In the genomic region with DNA sequence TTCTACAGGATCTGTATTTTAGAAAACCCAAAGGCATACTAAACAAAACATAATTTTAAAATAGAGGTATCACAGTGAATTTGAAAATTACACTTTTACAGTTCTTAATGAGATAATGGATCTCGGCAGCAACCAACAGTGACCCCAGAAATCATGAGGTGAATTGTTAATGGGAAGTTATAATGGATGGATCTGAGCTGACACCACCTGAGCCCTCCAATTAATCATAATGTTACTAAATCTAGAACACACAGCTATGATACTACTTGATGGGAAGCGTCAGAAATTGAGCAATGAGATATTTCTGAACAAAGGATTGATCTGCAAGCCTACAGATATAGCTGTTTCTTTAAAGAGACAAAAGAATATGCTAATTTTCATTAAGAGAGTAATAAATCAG, we compare ENCODE assay signal across 27 mouse cellular contexts.
A peak's percentile ranks its signal among the peaks of the same experiment; 100 is the strongest.
DNase-seq lines count a peak whose midpoint lies in the region; ATAC-seq and TF ChIP-seq lines count a peak whose summit lies in the region.
"Had no signal": no experiment of that assay in that cellular context is flagged by ENCODE, and none has a peak within 500 bp of the region (broad histone marks: within the 10 kb centered on the region; RNA-seq: fewer than 3 reads in every experiment).

No protein-coding gene starts in this region.

- no peak overlapping the region for H3K27ac ChIP-seq in forebrain, embryonic 12.5 days
- no peak overlapping the region for H3K27ac ChIP-seq in forebrain, postnatal 0 days (ENCODE audit: low read depth, low read length)
- H3K27ac ChIP-seq in hindbrain, embryonic 13.5 days = no peak overlapping the region
- H3K27ac ChIP-seq in hindbrain, postnatal 0 days = no peak overlapping the region
- H3K27ac ChIP-seq in neural tube, embryonic 12.5 days = no peak overlapping the region
- H3K27ac ChIP-seq in neural tube, embryonic 13.5 days (replicated peaks) = peak overlapping the region; percentile 13; the same call in 1 of the 2 replicates
- H3K27ac ChIP-seq: embryonic facial prominence, embryonic 13.5 days; heart, adult 2 months; liver, embryonic 14.5 days; macrophage; stomach, embryonic 15.5 days had no signal

- no peak overlapping the region for H3K4me3 ChIP-seq in forebrain, embryonic 12.5 days (replicated peaks)
- no peak overlapping the region for H3K4me3 ChIP-seq in forebrain, postnatal 0 days (ENCODE audit: low read depth, low read length)
- H3K4me3 ChIP-seq in hindbrain, embryonic 13.5 days = no peak overlapping the region
- no peak overlapping the region for H3K4me3 ChIP-seq in hindbrain, postnatal 0 days (ENCODE audit: low read length)
- H3K4me3 ChIP-seq in neural tube, embryonic 12.5 days = no peak overlapping the region
- no peak overlapping the region for H3K4me3 ChIP-seq in neural tube, embryonic 13.5 days
- H3K4me3 ChIP-seq: embryonic facial prominence, embryonic 13.5 days; heart, adult 2 months; heart, embryonic 12.5 days; myocyte; stomach, embryonic 15.5 days had no signal

- TF ChIP-seq CTCF in forebrain, postnatal 0 days (IDR thresholded peaks at IDR 0.05; ENCODE audit: low read depth) = no peak
- no peak for TF ChIP-seq CTCF in hindbrain, postnatal 0 days (IDR thresholded peaks at IDR 0.05; ENCODE audit: low read depth)

- no peak for DNase-seq in forebrain, postnatal 0 days
- DNase-seq in hindbrain, postnatal 0 days (ENCODE audit: low spot score) = no peak
- no peak for DNase-seq in neural tube, embryonic 10.5 days (ENCODE audit: extremely low spot score, low spot score)
- no peak for DNase-seq in layer of hippocampus, postnatal 10 days (ENCODE audit: low spot score in 2 of 2)
- DNase-seq: adrenal gland, adult 8-10 months; cerebellum, adult 11 months; cerebellum, adult 9-10 months; cerebellum, postnatal 36 days; heart, adult 2 months; heart, postnatal 4 days; kidney, adult 11 months; kidney, postnatal 14 days; liver; lung, adult 2 months; lung, postnatal 10 days had no signal

- 69% methylated on average over 2 of the region's 2 CpGs for WGBS in forebrain, embryonic 12.5 days
- WGBS in forebrain, postnatal 0 days = 65% methylated on average over 2 of the region's 2 CpGs
- WGBS in hindbrain, embryonic 13.5 days = 26% methylated on average over 2 of the region's 2 CpGs
- WGBS in hindbrain, postnatal 0 days = 63% methylated on average over 2 of the region's 2 CpGs
- WGBS in neural tube, embryonic 12.5 days = 51% methylated on average over 2 of the region's 2 CpGs
- 34% methylated on average over 2 of the region's 2 CpGs for WGBS in neural tube, embryonic 13.5 days

- no peak overlapping the region for H3K4me2 ChIP-seq in forebrain, embryonic 12.5 days
- no peak overlapping the region for H3K4me2 ChIP-seq in forebrain, postnatal 0 days (ENCODE audit: low read depth)
- H3K4me2 ChIP-seq in hindbrain, embryonic 13.5 days = no peak overlapping the region
- H3K4me2 ChIP-seq in hindbrain, postnatal 0 days (ENCODE audit: low read depth, low read length) = no peak overlapping the region
- no peak overlapping the region for H3K4me2 ChIP-seq in neural tube, embryonic 12.5 days (replicated peaks)
- H3K4me2 ChIP-seq in neural tube, embryonic 13.5 days = no peak overlapping the region
- H3K4me2 ChIP-seq: embryonic facial prominence, embryonic 13.5 days; heart, embryonic 12.5 days; stomach, embryonic 15.5 days had no signal

- no peaks in the 10 kb centered on the region for H3K36me3 ChIP-seq in forebrain, embryonic 12.5 days (replicated peaks)
- no peaks in the 10 kb centered on the region for H3K36me3 ChIP-seq in forebrain, postnatal 0 days (ENCODE audit: insufficient read depth)
- no peaks in the 10 kb centered on the region for H3K36me3 ChIP-seq in hindbrain, embryonic 13.5 days
- H3K36me3 ChIP-seq in hindbrain, postnatal 0 days (ENCODE audit: insufficient read depth, low read length) = no peaks in the 10 kb centered on the region
- H3K36me3 ChIP-seq in neural tube, embryonic 12.5 days = no peaks in the 10 kb centered on the region
- no peaks in the 10 kb centered on the region for H3K36me3 ChIP-seq in neural tube, embryonic 13.5 days
- H3K36me3 ChIP-seq: embryonic facial prominence, embryonic 13.5 days; G1E; heart, embryonic 12.5 days; stomach, embryonic 15.5 days had no signal

- H3K9ac ChIP-seq in forebrain, embryonic 12.5 days = no peak overlapping the region
- no peak overlapping the region for H3K9ac ChIP-seq in forebrain, postnatal 0 days
- H3K9ac ChIP-seq in hindbrain, embryonic 13.5 days = no peak overlapping the region
- H3K9ac ChIP-seq in hindbrain, postnatal 0 days (replicated peaks; ENCODE audit: low read length) = no peak overlapping the region
- no peak overlapping the region for H3K9ac ChIP-seq in neural tube, embryonic 12.5 days
- no peak overlapping the region for H3K9ac ChIP-seq in neural tube, embryonic 13.5 days
- H3K9ac ChIP-seq: embryonic facial prominence, embryonic 13.5 days; heart, embryonic 12.5 days; liver, embryonic 14.5 days; stomach, embryonic 15.5 days had no signal

- no peaks in the 10 kb centered on the region for H3K4me1 ChIP-seq in forebrain, embryonic 12.5 days
- H3K4me1 ChIP-seq in forebrain, postnatal 0 days (ENCODE audit: insufficient read depth) = no peaks in the 10 kb centered on the region
- peaks cover 8% of the 10 kb centered on the region; the same call in 1 of the 2 replicates for H3K4me1 ChIP-seq in hindbrain, embryonic 13.5 days (replicated peaks)
- H3K4me1 ChIP-seq in hindbrain, postnatal 0 days (ENCODE audit: insufficient read depth, low read length) = no peaks in the 10 kb centered on the region
- no peaks in the 10 kb centered on the region for H3K4me1 ChIP-seq in neural tube, embryonic 12.5 days
- H3K4me1 ChIP-seq in neural tube, embryonic 13.5 days (replicated peaks) = peaks cover 13% of the 10 kb centered on the region; the same call in 1 of the 2 replicates
- H3K4me1 ChIP-seq: heart, embryonic 12.5 days; stomach, embryonic 15.5 days had no signal

- ATAC-seq in forebrain, embryonic 12.5 days (ENCODE audit: low FRiP score) = peak; percentile 67; the same call in 1 of the 2 replicates
- ATAC-seq in forebrain, postnatal 0 days = no peak
- peak; percentile 58; the same call in 1 of the 2 replicates for ATAC-seq in hindbrain, embryonic 13.5 days (ENCODE audit: low FRiP score)
- ATAC-seq in hindbrain, postnatal 0 days = no peak
- ATAC-seq in neural tube, embryonic 12.5 days (ENCODE audit: low FRiP score, low read depth) = peak; percentile 30; the same call in 1 of the 2 replicates
- no peak for ATAC-seq in neural tube, embryonic 13.5 days (ENCODE audit: low read depth)
- ATAC-seq: inflammation-experienced regulatory T-cells, adult 6 months had no signal

- no peaks in the 10 kb centered on the region for H3K27me3 ChIP-seq in forebrain, embryonic 12.5 days
- H3K27me3 ChIP-seq in forebrain, postnatal 0 days (ENCODE audit: insufficient read depth, low read length) = no peaks in the 10 kb centered on the region
- no peaks in the 10 kb centered on the region for H3K27me3 ChIP-seq in hindbrain, embryonic 13.5 days
- no peaks in the 10 kb centered on the region for H3K27me3 ChIP-seq in hindbrain, postnatal 0 days (ENCODE audit: insufficient read depth, low read length)
- H3K27me3 ChIP-seq in neural tube, embryonic 12.5 days (replicated peaks) = no peaks in the 10 kb centered on the region
- no peaks in the 10 kb centered on the region for H3K27me3 ChIP-seq in neural tube, embryonic 13.5 days
- H3K27me3 ChIP-seq: embryonic facial prominence, embryonic 13.5 days; heart, embryonic 12.5 days; stomach, embryonic 15.5 days had no signal

- no peaks in the 10 kb centered on the region for H3K9me3 ChIP-seq in forebrain, embryonic 12.5 days
- H3K9me3 ChIP-seq in forebrain, postnatal 0 days (ENCODE audit: low read length) = no peaks in the 10 kb centered on the region
- no peaks in the 10 kb centered on the region for H3K9me3 ChIP-seq in hindbrain, embryonic 13.5 days
- no peaks in the 10 kb centered on the region for H3K9me3 ChIP-seq in hindbrain, postnatal 0 days (ENCODE audit: low read length)
- no peaks in the 10 kb centered on the region for H3K9me3 ChIP-seq in neural tube, embryonic 12.5 days
- H3K9me3 ChIP-seq in neural tube, embryonic 13.5 days = no peaks in the 10 kb centered on the region
- H3K9me3 ChIP-seq: embryonic facial prominence, embryonic 13.5 days; G1E; heart, embryonic 12.5 days; stomach, embryonic 15.5 days had no signal

Comparison
In these comparisons a context has a peak if more than half of its experiments do, and no peak if none do; other contexts are left out.
1. ATAC-seq: peak in forebrain, embryonic 12.5 days (single experiment), hindbrain, embryonic 13.5 days (single experiment) and neural tube, embryonic 12.5 days (single experiment); none in forebrain, postnatal 0 days (single experiment), hindbrain, postnatal 0 days (single experiment) and neural tube, embryonic 13.5 days (single experiment).